Mouse (Mus musculus) thymus, adult 2 months (tissue): Measurements from ENCODE around the gene Car6.

Experiments used
- CTCF ChIP-seq: fragments of 200-500 bp; IDR thresholded peaks from 2 replicates; pipeline ENCODE4 v1.5.1; 2012; ENCODE audit warnings: mild to moderate bottlenecking, control low read depth, low read length, moderate library complexity, borderline replicate concordance; ENCODE audit not compliant: control insufficient read depth, poor library complexity, insufficient read depth; ENCODE audit errors: extremely low read depth
- POLR2A ChIP-seq: fragments of 200-500 bp; IDR thresholded peaks from 2 replicates; pipeline ENCODE4 v1.6.1; 2012; ENCODE audit warnings: mild to moderate bottlenecking, low read length, control low read depth, moderate library complexity; ENCODE audit not compliant: control insufficient read depth, poor library complexity, insufficient read depth; ENCODE audit errors: extremely low read depth

GRCm38 (mm10) chr4:150236521-150237481 is 35.7 kb upstream of the Car6 start, which contains the start of gene Eno1:
- TF ChIP-seq POLR2A = peak; percentile 80
- peak; percentile 35; the same call in 1 of the 2 replicates for TF ChIP-seq CTCF
